Comparison of ENCODE assay signal across 21 mouse cellular contexts in genomic region chr7:3430161-3430560, GRCm38 (mm10). TPM values are rescaled to one million over a fixed set of nuclear protein-coding genes. Genes with fewer than 3 reads are reported as not detected.
"Had no signal": no experiment of that assay in that cellular context is flagged by ENCODE, and none has a peak within 500 bp of the region (broad histone marks: within the 10 kb centered on the region; RNA-seq: fewer than 3 reads in every experiment).

No protein-coding gene starts in this region.

- DNase-seq: lung, postnatal 14 days; lung, postnatal 36 days; right cerebral cortex, postnatal 14 days; thymus, adult 2 months; thymus, postnatal 25 days; thymus, postnatal 4 days had no signal

- H3K9me3 ChIP-seq: lung, embryonic 15.5 days; midbrain, embryonic 13.5 days; midbrain, embryonic 15.5 days; neural tube, embryonic 12.5 days; stomach, embryonic 15.5 days had no signal

- H3K9ac ChIP-seq: lung, embryonic 15.5 days; midbrain, embryonic 13.5 days; midbrain, embryonic 15.5 days; neural tube, embryonic 12.5 days; stomach, embryonic 15.5 days had no signal

- H3K4me3 ChIP-seq: lung, embryonic 15.5 days; megakaryocyte, embryonic 14.5 days; midbrain, embryonic 13.5 days; midbrain, embryonic 15.5 days; neural tube, embryonic 12.5 days; stomach, embryonic 15.5 days had no signal

- H3K27ac ChIP-seq: lung, embryonic 15.5 days; macrophage; midbrain, embryonic 13.5 days; midbrain, embryonic 15.5 days; neural tube, embryonic 12.5 days; stomach, embryonic 15.5 days; stomach, postnatal 0 days had no signal

- H3K4me2 ChIP-seq: lung, embryonic 15.5 days; midbrain, embryonic 11.5 days; midbrain, embryonic 13.5 days; midbrain, embryonic 15.5 days; neural tube, embryonic 12.5 days; stomach, embryonic 15.5 days had no signal

- H3K36me3 ChIP-seq: lung, embryonic 15.5 days; midbrain, embryonic 13.5 days; midbrain, embryonic 15.5 days; neural tube, embryonic 12.5 days; stomach, embryonic 15.5 days had no signal

- H3K4me1 ChIP-seq: lung, embryonic 15.5 days; megakaryocyte, embryonic 14.5 days; midbrain, embryonic 13.5 days; midbrain, embryonic 15.5 days; neural tube, embryonic 12.5 days; stomach, embryonic 15.5 days had no signal

- ATAC-seq: lung, postnatal 0 days; midbrain, embryonic 13.5 days; midbrain, embryonic 15.5 days had no signal

RNA-seq across cellular contexts. Expression of gene Cacng6, which starts 6.2 kb away (rescaled TPM):
- total RNA-seq: megakaryocyte progenitor cell, adult 5-6 weeks; midbrain, postnatal 0 days; monocyte, adult 5-6 weeks; neutrophil, adult 5-6 weeks had no signal
- polyA plus RNA-seq: lung, embryonic 15.5 days; lung, postnatal 0 days; macrophage; midbrain, embryonic 11.5 days; midbrain, embryonic 13.5 days; midbrain, embryonic 15.5 days; urinary bladder, adult 2 months had no signal

RNA-seq across cellular contexts. Expression of gene Cacng8, which starts 39.7 kb away (rescaled TPM):
- total RNA-seq: megakaryocyte progenitor cell, adult 5-6 weeks; monocyte, adult 5-6 weeks; neutrophil, adult 5-6 weeks had no signal
- polyA plus RNA-seq: macrophage had no signal
